Mouse (Mus musculus) myocyte (in vitro differentiated cells): ENCODE measurements at regions not wholly inside any gene's neighbourhood (a gene's known extent, or its start where the extent isn't known, plus 50 kb on each side); places are given as distances from the start of the nearest gene placed in this dataset.

Experiments
- H3K27me3 ChIP-seq: one replicate; pipeline ENCODE4 v1.6.1; 2011; ENCODE audit not compliant: control insufficient read depth, insufficient read depth, insufficient read length
- H3K36me3 ChIP-seq: one replicate; pipeline ENCODE4 v1.6.1; 2011; ENCODE audit not compliant: control insufficient read depth, insufficient read depth
- H3K4me2 ChIP-seq: one replicate; pipeline ENCODE4 v1.6.1; 2011; ENCODE audit warnings: low read depth, control low read depth
- H3K4me3 ChIP-seq: one replicate; pipeline ENCODE4 v1.5.1; 2011; ENCODE audit warnings: mild to moderate bottlenecking, control low read depth, moderate library complexity
- H3K79me2 ChIP-seq: one replicate; pipeline ENCODE4 v1.6.1; 2011; ENCODE audit not compliant: control insufficient read depth, insufficient read depth
- H3ac ChIP-seq: one replicate; pipeline ENCODE4 v1.6.1; 2011; ENCODE audit not compliant: control insufficient read depth, insufficient read length
- CEBPB ChIP-seq: IDR thresholded peaks from 2 replicates; pipeline ENCODE4 v1.6.1; 2011; ENCODE audit warnings: mild to moderate bottlenecking, moderate library complexity; ENCODE audit not compliant: poor library complexity, insufficient read depth, severe bottlenecking
- E2F4 ChIP-seq: IDR thresholded peaks from one replicate; pipeline ENCODE4 v1.6.1; 2011; ENCODE audit warnings: mild to moderate bottlenecking, control low read depth, moderate library complexity; ENCODE audit not compliant: insufficient read depth
- MAX ChIP-seq: IDR thresholded peaks from one replicate; pipeline ENCODE4 v1.6.1; 2011; ENCODE audit warnings: low read depth, mild to moderate bottlenecking, control low read depth
- MYOD1 ChIP-seq, 3 experiments: IDR thresholded peaks; one replicate each; pipeline ENCODE4 v1.6.1; 2011; ENCODE audit warnings: control low read depth in 2 of 3, low read depth in 2 of 3, mild to moderate bottlenecking in 2 of 3, moderate library complexity in 1 of 3; ENCODE audit not compliant: insufficient read length in 2 of 3, control insufficient read depth in 1 of 3
- MYOG ChIP-seq, 3 experiments: IDR thresholded peaks; one replicate each; pipeline ENCODE4 v1.6.1; 2011; ENCODE audit warnings: control low read depth in 2 of 3, low read depth in 2 of 3, mild to moderate bottlenecking in 2 of 3; ENCODE audit not compliant: insufficient read length in 2 of 3, control insufficient read depth in 1 of 3, insufficient read depth in 1 of 3
- POLR2A ChIP-seq: IDR thresholded peaks from one replicate; pipeline ENCODE4 v1.6.1; 2011; ENCODE audit warnings: low read depth, mild to moderate bottlenecking, control low read depth, moderate library complexity; ENCODE audit not compliant: insufficient read length
- POLR2AphosphoS2 ChIP-seq: IDR thresholded peaks from one replicate; pipeline ENCODE4 v1.6.1; 2011; ENCODE audit warnings: low read depth, control low read depth; ENCODE audit not compliant: insufficient read length
- REST ChIP-seq: IDR thresholded peaks from one replicate; pipeline ENCODE4 v1.6.1; 2011; ENCODE audit warnings: mild to moderate bottlenecking, control low read depth, moderate library complexity; ENCODE audit not compliant: insufficient read depth, insufficient read length
- SRF ChIP-seq: IDR thresholded peaks from one replicate; pipeline ENCODE4 v1.6.1; 2011; ENCODE audit warnings: low read depth; ENCODE audit not compliant: control insufficient read depth, insufficient read length
- TCF12 ChIP-seq: IDR thresholded peaks from one replicate; pipeline ENCODE4 v1.6.1; 2011; ENCODE audit warnings: mild to moderate bottlenecking, control low read depth; ENCODE audit not compliant: poor library complexity, insufficient read depth, severe bottlenecking
- TCF3 ChIP-seq: IDR thresholded peaks from one replicate; pipeline ENCODE4 v1.6.1; 2011; ENCODE audit warnings: low read depth, control low read depth; ENCODE audit not compliant: insufficient read length
- USF1 ChIP-seq: IDR thresholded peaks from one replicate; pipeline ENCODE4 v1.6.1; 2011; ENCODE audit warnings: low read depth, mild to moderate bottlenecking, control low read depth, moderate library complexity

GRCm38 (mm10) chr14:24641853-24642252 is 154.9 kb downstream of the Rps24 start:
- H3K4me2 ChIP-seq = no peak overlapping the region
- H3K27me3 ChIP-seq = peaks cover 34% of the 10 kb centered on the region
- H3K79me2 ChIP-seq = no peaks in the 10 kb centered on the region
- no peak overlapping the region for H3ac ChIP-seq
- H3K4me3 ChIP-seq = no peak overlapping the region
- TF ChIP-seq E2F4 (no peak), MAX (no peak), USF1 (no peak), TCF3 (no peak), POLR2AphosphoS2 (no peak), CEBPB (no peak), POLR2A (no peak), MYOG (IDR thresholded peaks at IDR 0.05; ENCODE audit: control insufficient read depth in 1 of 3, insufficient read depth in 1 of 3, insufficient read length in 2 of 3, low read depth in 2 of 3) (no peak), TCF12 (no peak), REST (no peak), MYOD1 (IDR thresholded peaks at IDR 0.05; ENCODE audit: control insufficient read depth in 1 of 3, insufficient read length in 2 of 3, low read depth in 2 of 3) (no peak), SRF (no peak)
- no peaks in the 10 kb centered on the region for H3K36me3 ChIP-seq

GRCm38 (mm10) chr14:24644117-24644808 is 157.3 kb downstream of the Rps24 start:
- peaks cover 30% of the 10 kb centered on the region for H3K27me3 ChIP-seq
- no peak overlapping the region for H3K4me3 ChIP-seq
- no peaks in the 10 kb centered on the region for H3K79me2 ChIP-seq
- H3K36me3 ChIP-seq = no peaks in the 10 kb centered on the region
- no peak for TF ChIP-seq MYOG (IDR thresholded peaks at IDR 0.05; ENCODE audit: control insufficient read depth in 1 of 3, insufficient read depth in 1 of 3, insufficient read length in 2 of 3, low read depth in 2 of 3)
- H3ac ChIP-seq = no peak overlapping the region
- H3K4me2 ChIP-seq = no peak overlapping the region

- H3K36me3 ChIP-seq = no peaks in the 10 kb centered on the region
- H3ac ChIP-seq = no peak overlapping the region
- no peak overlapping the region for H3K4me2 ChIP-seq
- TF ChIP-seq POLR2AphosphoS2 (no peak), MYOD1 (IDR thresholded peaks at IDR 0.05; ENCODE audit: control insufficient read depth in 1 of 3, insufficient read length in 2 of 3, low read depth in 2 of 3) (no peak), MAX (no peak), MYOG (IDR thresholded peaks at IDR 0.05; ENCODE audit: control insufficient read depth in 1 of 3, insufficient read depth in 1 of 3, insufficient read length in 2 of 3, low read depth in 2 of 3) (no peak), POLR2A (no peak), REST (no peak), TCF3 (no peak), E2F4 (no peak), SRF (no peak), TCF12 (no peak), CEBPB (no peak)
- H3K4me3 ChIP-seq = no peak overlapping the region
- H3K79me2 ChIP-seq = no peaks in the 10 kb centered on the region
- H3K27me3 ChIP-seq = peaks cover 30% of the 10 kb centered on the region
Measured at GRCm38 (mm10) chr14:24646239-24646848, 159.4 kb downstream of the Rps24 start.

- H3K4me3 ChIP-seq = no peak overlapping the region
- no peak overlapping the region for H3K4me2 ChIP-seq
- no peaks in the 10 kb centered on the region for H3K79me2 ChIP-seq
- TF ChIP-seq SRF (no peak), E2F4 (no peak), MYOD1 (IDR thresholded peaks at IDR 0.05; ENCODE audit: control insufficient read depth in 1 of 3, insufficient read length in 2 of 3, low read depth in 2 of 3) (no peak), USF1 (no peak), REST (no peak), TCF12 (no peak), POLR2AphosphoS2 (no peak), MAX (no peak), TCF3 (no peak), POLR2A (no peak), MYOG (IDR thresholded peaks at IDR 0.05; ENCODE audit: control insufficient read depth in 1 of 3, insufficient read depth in 1 of 3, insufficient read length in 2 of 3, low read depth in 2 of 3) (no peak)
- H3ac ChIP-seq = no peak overlapping the region
- H3K36me3 ChIP-seq = no peaks in the 10 kb centered on the region
- H3K27me3 ChIP-seq = peaks cover 21% of the 10 kb centered on the region
Measured at GRCm38 (mm10) chr14:24647722-24648121, 160.8 kb downstream of the Rps24 start.

- Histone ChIP-seq H3K36me3 (no peaks in the 10 kb centered on the region), H3K79me2 (no peaks in the 10 kb centered on the region), H3K4me3 (no peak overlapping the region), H3K4me2 (no peak overlapping the region), H3ac (no peak overlapping the region), H3K27me3 (peaks cover 11% of the 10 kb centered on the region)
- TF ChIP-seq CEBPB (no peak), SRF (no peak), MAX (no peak), MYOD1 (IDR thresholded peaks at IDR 0.05; ENCODE audit: control insufficient read depth in 1 of 3, insufficient read length in 2 of 3, low read depth in 2 of 3) (no peak), MYOG (IDR thresholded peaks at IDR 0.05; ENCODE audit: control insufficient read depth in 1 of 3, insufficient read depth in 1 of 3, insufficient read length in 2 of 3, low read depth in 2 of 3) (no peak), USF1 (no peak), REST (no peak), POLR2A (no peak), POLR2AphosphoS2 (no peak), TCF3 (no peak)
Measured at GRCm38 (mm10) chr14:24650195-24650901, 163.4 kb downstream of the Rps24 start.
